In genomic region chr8:85506620-85507019, GRCm38 (mm10) we compare ENCODE assay signal across 15 mouse cellular contexts.
"Had no signal": no experiment of that assay in that cellular context is flagged by ENCODE, and none has a peak within 500 bp of the region (broad histone marks: within the 10 kb centered on the region; RNA-seq: fewer than 3 reads in every experiment).

No protein-coding gene starts in this region.

- H3K27ac ChIP-seq: kidney, embryonic 15.5 days had no signal

- H3K4me1 ChIP-seq: kidney, embryonic 15.5 days had no signal

- H3K4me2 ChIP-seq: kidney, embryonic 15.5 days; lung, embryonic 14.5 days; neural tube, embryonic 15.5 days had no signal

- H3K9me3 ChIP-seq: kidney, embryonic 15.5 days; neural tube, embryonic 15.5 days had no signal

- H3K9ac ChIP-seq: kidney, embryonic 15.5 days; lung, embryonic 14.5 days; neural tube, embryonic 15.5 days had no signal

- H3K27me3 ChIP-seq: kidney, embryonic 15.5 days; neural tube, embryonic 15.5 days had no signal

- ATAC-seq: hindbrain, embryonic 16.5 days; inflammation-experienced regulatory T-cells, adult 6 months had no signal

- DNase-seq: kidney, adult 2 months; kidney, postnatal 14 days; left cerebral cortex, postnatal 4 days; lung, embryonic 14.5 days; lung, postnatal 10 days; lung, postnatal 4 days; midbrain, embryonic 14.5 days; right cerebral cortex, adult 18-20 months; thymus, adult 2 months; thymus, postnatal 25 days had no signal

- H3K4me3 ChIP-seq: kidney, embryonic 15.5 days; myocyte; neural tube, embryonic 15.5 days had no signal
